In the genomic region with DNA sequence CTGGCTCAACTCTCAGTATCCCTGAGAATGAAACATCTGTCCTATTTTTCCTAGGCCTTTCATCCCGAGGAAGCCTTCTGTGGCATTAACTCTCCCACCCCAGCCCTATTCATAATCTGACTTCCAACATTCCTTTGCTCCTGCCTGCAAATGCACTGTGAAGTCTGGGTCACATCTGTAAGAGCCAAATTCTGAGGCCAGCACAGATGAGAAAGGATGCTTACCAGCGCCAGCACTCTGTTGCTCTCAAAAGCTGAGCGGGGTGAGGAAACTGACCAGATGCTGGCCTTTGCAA, we compare ENCODE assay signal across 12 mouse cellular contexts. TPM values are rescaled to one million over a fixed set of nuclear protein-coding genes. Genes with fewer than 3 reads are reported as not detected.
DNase-seq lines count a peak whose midpoint lies in the region; ATAC-seq lines count a peak whose summit lies in the region.
"Had no signal": no experiment of that assay in that cellular context is flagged by ENCODE, and none has a peak within 500 bp of the region (broad histone marks: within the 10 kb centered on the region; RNA-seq: fewer than 3 reads in every experiment).

No protein-coding gene starts in this region.

- no peaks in the 10 kb centered on the region for H3K9me3 ChIP-seq in intestine, embryonic 15.5 days
- no peaks in the 10 kb centered on the region for H3K9me3 ChIP-seq in intestine, embryonic 16.5 days (ENCODE audit: control insufficient read depth, low read length)
- H3K9me3 ChIP-seq in heart, embryonic 14.5 days (ENCODE audit: control insufficient read depth, low read length), result no peaks in the 10 kb centered on the region
- no peaks in the 10 kb centered on the region for H3K9me3 ChIP-seq in midbrain, embryonic 14.5 days (ENCODE audit: control insufficient read depth, low read length)
- H3K9me3 ChIP-seq: hindbrain, embryonic 10.5 days had no signal

- 0 out of 2 replicates have a peak overlapping the region, but pooled peaks have one; percentile 36 for H3K27ac ChIP-seq in intestine, embryonic 15.5 days
- H3K27ac ChIP-seq in intestine, embryonic 16.5 days (ENCODE audit: low read length), result no peak overlapping the region
- H3K27ac ChIP-seq in heart, embryonic 14.5 days (replicated peaks in 1 of 2; ENCODE audit: control insufficient read depth in 1 of 2, insufficient read depth in 1 of 2, low read depth in 2 of 2, low read length in 2 of 2), result peak overlapping the region; percentile 44 to 52; a peak in 3 of 4 replicates
- H3K27ac ChIP-seq in midbrain, embryonic 14.5 days (replicated peaks; ENCODE audit: low read depth, low read length), result no peak overlapping the region
- H3K27ac ChIP-seq: hindbrain, embryonic 10.5 days had no signal

- H3K9ac ChIP-seq in intestine, embryonic 15.5 days, result no peak overlapping the region
- no peak overlapping the region for H3K9ac ChIP-seq in intestine, embryonic 16.5 days (ENCODE audit: low read depth, low read length)
- H3K9ac ChIP-seq in heart, embryonic 14.5 days (ENCODE audit: low read length), result no peak overlapping the region
- no peak overlapping the region for H3K9ac ChIP-seq in midbrain, embryonic 14.5 days (replicated peaks; ENCODE audit: low read length)

- H3K4me1 ChIP-seq in intestine, embryonic 15.5 days (replicated peaks), result peaks cover 4% of the 10 kb centered on the region; the same call in 1 of the 2 replicates
- H3K4me1 ChIP-seq in intestine, embryonic 16.5 days (ENCODE audit: control insufficient read depth, insufficient read depth, low read length), result no peaks in the 10 kb centered on the region
- H3K4me1 ChIP-seq in heart, embryonic 14.5 days (ENCODE audit: control insufficient read depth in 2 of 2, insufficient read depth in 2 of 2, low read length in 2 of 2), result no peaks in the 10 kb centered on the region; a peak in 1 of 4 replicates
- H3K4me1 ChIP-seq in midbrain, embryonic 14.5 days (ENCODE audit: control insufficient read depth, insufficient read depth, low read length), result no peaks in the 10 kb centered on the region

- DNase-seq in 3T3-L1 (ENCODE audit: low read depth, low spot score) (peak; percentile 64), NIH3T3 (ENCODE audit: low read depth) (peak; percentile 38)
- DNase-seq in urinary bladder, postnatal 4 days (ENCODE audit: low spot score in 2 of 2), result no peak
- no peak for DNase-seq in midbrain, embryonic 14.5 days
- DNase-seq: adrenal gland, postnatal 14 days; kidney, adult 8-10 months; lung, adult 18-20 months had no signal

- no peaks in the 10 kb centered on the region for H3K27me3 ChIP-seq in intestine, embryonic 15.5 days (replicated peaks)
- no peaks in the 10 kb centered on the region for H3K27me3 ChIP-seq in intestine, embryonic 16.5 days (replicated peaks; ENCODE audit: control insufficient read depth, insufficient read depth, low read length)
- H3K27me3 ChIP-seq in heart, embryonic 14.5 days (ENCODE audit: control insufficient read depth, insufficient read depth, low read length), result no peaks in the 10 kb centered on the region
- H3K27me3 ChIP-seq in midbrain, embryonic 14.5 days (ENCODE audit: control insufficient read depth, insufficient read depth, low read length), result no peaks in the 10 kb centered on the region

- H3K4me2 ChIP-seq in intestine, embryonic 15.5 days (replicated peaks), result no peak overlapping the region
- no peak overlapping the region for H3K4me2 ChIP-seq in intestine, embryonic 16.5 days (ENCODE audit: low read depth, low read length)
- no peak overlapping the region for H3K4me2 ChIP-seq in heart, embryonic 14.5 days (ENCODE audit: low read length)
- no peak overlapping the region for H3K4me2 ChIP-seq in midbrain, embryonic 14.5 days (ENCODE audit: low read length)

- ATAC-seq in intestine, embryonic 15.5 days, result no peak
- no peak for ATAC-seq in intestine, embryonic 16.5 days
- no peak for ATAC-seq in heart, embryonic 14.5 days (ENCODE audit: insufficient number of reproducible peaks, insufficient read depth, low FRiP score, low read depth)
- ATAC-seq in midbrain, embryonic 14.5 days (ENCODE audit: low FRiP score, low TSS enrichment), result no peak

- no peak overlapping the region for H3K4me3 ChIP-seq in intestine, embryonic 15.5 days (replicated peaks)
- no peak overlapping the region for H3K4me3 ChIP-seq in intestine, embryonic 16.5 days (ENCODE audit: low read length)
- no peak overlapping the region for H3K4me3 ChIP-seq in heart, embryonic 14.5 days (ENCODE audit: control insufficient read depth in 1 of 2, insufficient read depth in 1 of 2, low read depth in 1 of 2, low read length in 2 of 2)
- no peak overlapping the region for H3K4me3 ChIP-seq in midbrain, embryonic 14.5 days (replicated peaks; ENCODE audit: low read depth, low read length)
- H3K4me3 ChIP-seq: hindbrain, embryonic 10.5 days had no signal

- 54% methylated on average over 3 of the region's 3 CpGs for WGBS in intestine, embryonic 15.5 days
- WGBS in intestine, embryonic 16.5 days, result 49% methylated on average over 3 of the region's 3 CpGs
- 45% methylated on average over 3 of the region's 3 CpGs for WGBS in heart, embryonic 14.5 days
- WGBS in midbrain, embryonic 14.5 days, result 63% methylated on average over 3 of the region's 3 CpGs

- H3K36me3 ChIP-seq in intestine, embryonic 15.5 days, result no peaks in the 10 kb centered on the region; the same call in 1 of the 2 replicates
- 0 out of 2 replicates have a peak, but pooled peaks cover 3% of the 10 kb centered on the region for H3K36me3 ChIP-seq in intestine, embryonic 16.5 days (ENCODE audit: control insufficient read depth, insufficient read depth, low read length)
- peaks cover 11% of the 10 kb centered on the region for H3K36me3 ChIP-seq in heart, embryonic 14.5 days (ENCODE audit: control insufficient read depth, insufficient read depth, low read length)
- peaks cover 17% of the 10 kb centered on the region for H3K36me3 ChIP-seq in midbrain, embryonic 14.5 days (ENCODE audit: control insufficient read depth, insufficient read depth, low read length)

RNA-seq across cellular contexts. Expression of a gene that starts 3.8 kb away (rescaled TPM):
- not detected in 2 replicates for polyA plus RNA-seq in intestine, embryonic 15.5 days (2015; fragmentation: Nextera tagmentation; extraction: Ambion mirVana)
- polyA plus RNA-seq in intestine, embryonic 16.5 days (2015; fragmentation: Nextera tagmentation; extraction: Ambion mirVana), result not detected in 2 replicates
- 0.16 TPM in 1 of 2 replicates, not detected in the other for polyA plus RNA-seq in heart, embryonic 14.5 days (2014; fragmentation: Nextera tagmentation; extraction: Ambion mirVana)
- not detected in 2 replicates for polyA plus RNA-seq in midbrain, embryonic 14.5 days (2014; fragmentation: Nextera tagmentation; extraction: Ambion mirVana)
- polyA plus RNA-seq: frontal cortex, adult 2 months; hindbrain, embryonic 10.5 days had no signal

RNA-seq across cellular contexts. Expression of a gene that starts 23.0 kb away (rescaled TPM):
- 36.7 and 38.6 TPM in 2 replicates for polyA plus RNA-seq in intestine, embryonic 15.5 days (2015; fragmentation: Nextera tagmentation; extraction: Ambion mirVana)
- polyA plus RNA-seq in intestine, embryonic 16.5 days (2015; fragmentation: Nextera tagmentation; extraction: Ambion mirVana), result 32.5 and 34.0 TPM in 2 replicates
- 26.9 and 29.3 TPM in 2 replicates for polyA plus RNA-seq in heart, embryonic 14.5 days (2014; fragmentation: Nextera tagmentation; extraction: Ambion mirVana)
- 34.1 and 40.1 TPM in 2 replicates for polyA plus RNA-seq in midbrain, embryonic 14.5 days (2014; fragmentation: Nextera tagmentation; extraction: Ambion mirVana)

RNA-seq across cellular contexts. Expression of a gene that starts 34.2 kb away (rescaled TPM):
- polyA plus RNA-seq in intestine, embryonic 15.5 days (2015; fragmentation: Nextera tagmentation; extraction: Ambion mirVana), result 63.5 and 65.5 TPM in 2 replicates
- 79.9 and 83.0 TPM in 2 replicates for polyA plus RNA-seq in intestine, embryonic 16.5 days (2015; fragmentation: Nextera tagmentation; extraction: Ambion mirVana)
- 47.4 and 48.7 TPM in 2 replicates for polyA plus RNA-seq in heart, embryonic 14.5 days (2014; fragmentation: Nextera tagmentation; extraction: Ambion mirVana)
- 34.9 and 57.0 TPM in 2 replicates for polyA plus RNA-seq in midbrain, embryonic 14.5 days (2014; fragmentation: Nextera tagmentation; extraction: Ambion mirVana)

Comparison
In these comparisons a context has a peak if more than half of its experiments do, and no peak if none do; other contexts are left out.
1. H3K27ac ChIP-seq: peak in intestine, embryonic 15.5 days (single experiment) and heart, embryonic 14.5 days (2 of 2); none in intestine, embryonic 16.5 days (single experiment) and midbrain, embryonic 14.5 days (single experiment).
2. DNase-seq: peak in 3T3-L1 (single experiment) and NIH3T3 (single experiment); none in urinary bladder, postnatal 4 days (0 of 2) and midbrain, embryonic 14.5 days (single experiment).